Mouse (Mus musculus) adipocyte (in vitro differentiated cells): ENCODE results near the gene Crhbp.
A peak's percentile ranks its signal among the peaks of the same experiment; 100 is the strongest.

ENCODE experiments used
- DNase-seq: peaks from one replicate; pipeline ENCODE4 v3.0.0-alpha.2; 2016; ENCODE audit warnings: low spot score

Gene Crhbp

DNA sequence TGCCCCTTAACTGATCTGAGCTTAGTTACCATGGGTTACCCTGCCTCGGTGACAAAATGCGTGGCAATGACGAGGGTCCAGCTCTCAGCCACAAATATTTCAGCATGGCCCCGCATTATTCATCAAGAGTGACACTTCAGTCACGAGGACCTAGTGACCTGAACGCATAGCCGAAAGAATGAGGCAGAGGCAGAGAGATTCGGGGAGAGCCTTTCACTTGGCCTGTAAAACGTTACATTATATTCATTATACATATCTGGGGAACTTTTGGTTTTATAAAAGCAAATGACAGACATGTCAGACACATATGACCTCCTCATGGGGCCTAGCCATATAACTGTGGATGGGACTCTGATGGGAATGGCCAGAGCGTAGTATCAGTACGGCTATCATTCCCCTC is at the start of gene Crhbp:
Gene Crhbp, minus strand, starts transcription at position 101 of the 400 bp plus-strand sequence.
- DNase-seq: no peak

DNA sequence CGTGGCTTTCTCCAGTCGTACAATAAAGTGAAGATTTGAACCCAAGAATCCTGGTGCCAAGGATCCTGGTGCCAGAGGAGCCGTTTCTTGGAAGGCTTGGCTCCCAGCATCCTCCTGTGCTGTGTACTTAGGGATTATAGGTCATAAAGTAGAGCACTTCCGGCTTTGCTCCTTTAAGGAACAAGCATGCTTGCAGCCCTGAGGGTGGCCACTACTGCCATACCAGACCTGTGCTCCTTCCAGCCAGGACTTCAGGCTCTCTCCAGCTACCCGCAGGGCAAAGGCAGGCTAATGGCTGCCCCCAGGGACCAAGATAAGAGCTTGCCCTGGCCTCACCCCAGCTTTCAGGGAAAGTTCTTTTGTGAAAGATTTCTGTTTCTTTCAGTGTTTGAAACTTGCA is 48.6 kb upstream of the Crhbp start:
- DNase-seq: peak; percentile 33

DNA sequence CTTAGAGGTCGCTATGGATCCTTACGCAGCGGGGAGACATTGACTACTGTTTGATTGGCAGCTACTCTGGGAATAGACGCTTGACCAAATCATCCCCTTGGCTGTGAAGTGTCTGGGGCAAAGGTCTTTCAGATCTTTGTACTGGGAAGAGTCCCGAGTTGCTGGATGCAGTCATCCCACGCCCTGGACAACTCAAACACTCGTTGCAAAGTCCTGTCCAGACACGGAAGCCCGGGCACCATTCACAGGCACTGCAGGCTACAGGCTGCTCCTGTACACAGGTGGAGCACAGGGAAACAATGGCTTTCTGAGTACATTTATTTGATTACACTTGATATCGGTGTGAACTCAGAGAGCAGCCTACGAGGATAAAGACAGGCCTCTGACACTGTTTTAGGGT is 46.6 kb upstream of the Crhbp start:
- no peak for DNase-seq

DNA sequence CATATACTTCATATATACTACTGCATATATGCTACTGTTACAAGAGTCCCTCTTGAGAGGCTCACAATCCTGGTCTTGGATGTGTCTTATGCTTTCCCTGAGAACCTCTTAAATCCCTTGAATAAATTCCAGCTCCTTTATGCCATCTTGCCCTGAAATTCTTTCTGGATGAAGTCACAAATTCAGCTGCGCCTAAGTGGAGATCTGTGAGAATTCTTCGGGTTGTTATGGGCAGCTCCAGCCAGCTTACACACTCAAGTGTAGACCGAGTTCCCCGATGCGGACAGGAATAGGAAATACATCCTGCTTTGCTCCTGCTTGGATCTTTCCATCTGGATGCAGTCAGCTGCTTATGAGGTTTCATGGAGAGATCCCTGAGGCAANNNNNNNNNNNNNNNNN is 39.9 kb upstream of the Crhbp start:
- DNase-seq: no peak

DNA sequence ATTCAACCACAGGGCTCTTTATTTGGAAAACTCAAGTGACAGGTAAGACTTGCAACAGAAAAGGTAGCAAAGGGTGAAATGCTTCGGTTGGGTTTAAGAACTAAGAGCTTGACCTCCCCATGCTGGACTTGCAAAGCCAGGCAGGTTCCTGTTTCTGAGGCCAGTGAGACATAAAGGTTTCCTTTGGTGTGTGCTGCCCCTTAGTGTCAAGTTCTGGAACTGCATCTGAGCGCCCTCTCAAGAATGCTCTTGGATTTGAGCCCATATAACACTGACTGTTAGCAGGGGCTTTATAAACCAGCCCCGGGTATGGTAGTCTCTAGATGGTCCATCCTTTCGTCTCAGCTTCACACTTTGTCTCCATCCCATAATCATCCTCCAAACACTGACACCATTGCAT is 36.7 kb upstream of the Crhbp start:
- DNase-seq: peak; percentile 77

DNA sequence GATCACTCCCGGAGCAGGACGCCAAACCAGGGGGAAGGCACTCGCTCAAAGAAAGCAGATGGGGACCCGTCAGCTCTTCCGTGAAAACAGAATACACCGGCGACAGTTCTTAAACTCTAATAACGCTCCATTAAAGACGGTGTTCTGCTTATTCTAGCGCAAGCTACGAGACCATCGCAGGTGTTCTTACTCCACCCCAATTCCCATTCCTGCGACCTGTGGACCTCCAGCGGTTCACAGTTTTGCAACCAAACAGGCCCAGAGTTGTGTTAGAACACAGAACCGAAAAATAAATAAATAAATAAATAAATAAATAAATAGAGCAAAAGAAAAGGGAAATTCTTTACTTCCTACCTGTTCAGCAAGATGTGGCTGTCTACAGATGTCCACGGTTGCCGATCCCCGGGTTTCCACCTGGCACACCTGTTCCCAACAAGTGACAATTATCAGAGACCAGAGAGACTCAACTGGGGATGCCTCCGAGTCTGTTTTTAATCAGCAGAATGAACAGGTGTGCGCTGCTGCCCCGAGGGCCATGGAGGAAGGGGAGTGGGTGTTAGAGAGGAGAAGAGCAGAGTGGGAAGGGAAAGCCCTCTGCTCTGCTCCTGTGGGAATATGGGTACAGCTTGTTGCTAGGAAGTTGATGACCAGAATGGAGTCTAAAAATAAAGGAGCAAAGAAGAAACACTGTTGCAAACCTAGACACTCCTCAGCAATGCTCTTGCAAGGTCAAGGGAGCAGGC is 34.1 kb upstream of the Crhbp start, which contains the start of gene S100z:
Gene S100z, minus strand, starts transcription at position 51 of the 743 bp plus-strand sequence.
- DNase-seq: no peak

DNA sequence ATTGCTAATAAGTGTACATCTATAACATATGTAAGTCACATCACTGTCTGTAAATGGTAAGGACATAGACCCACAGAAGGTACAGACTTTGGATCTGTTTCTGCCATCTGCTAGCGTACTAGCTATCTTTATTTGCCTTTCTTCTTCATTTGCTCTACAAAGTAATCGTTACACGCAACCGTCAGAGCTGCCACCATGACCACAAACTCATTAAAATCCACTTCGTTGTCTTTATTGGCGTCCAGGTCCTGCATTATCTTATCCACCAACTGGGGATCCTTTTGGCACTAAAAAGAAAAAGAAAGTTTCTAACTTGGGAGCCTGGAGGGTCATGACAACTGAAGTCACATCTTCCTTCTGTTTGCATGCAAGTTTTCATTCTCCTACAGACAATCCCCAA is 32.4 kb upstream of the Crhbp start:
- no peak for DNase-seq

DNA sequence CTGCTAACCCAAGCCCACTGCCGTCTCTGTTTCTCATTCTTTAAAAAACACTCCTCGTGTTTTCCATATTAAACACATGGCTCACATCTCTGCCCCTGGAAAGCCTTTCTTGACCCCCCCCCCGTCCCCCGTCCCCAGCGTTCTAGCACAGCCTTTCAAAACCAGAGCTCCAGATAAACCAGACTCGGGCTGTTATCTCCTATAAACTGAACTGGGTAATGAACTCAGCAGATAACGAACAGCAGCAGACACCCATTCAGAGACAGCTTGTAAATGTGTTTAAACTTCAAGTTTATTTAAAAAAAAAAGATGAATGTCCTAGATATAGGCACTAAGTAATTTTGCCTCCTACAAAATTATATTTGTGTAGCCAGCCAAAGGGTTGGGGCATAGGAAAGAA is 30.4 kb upstream of the Crhbp start:
- no peak for DNase-seq

DNA sequence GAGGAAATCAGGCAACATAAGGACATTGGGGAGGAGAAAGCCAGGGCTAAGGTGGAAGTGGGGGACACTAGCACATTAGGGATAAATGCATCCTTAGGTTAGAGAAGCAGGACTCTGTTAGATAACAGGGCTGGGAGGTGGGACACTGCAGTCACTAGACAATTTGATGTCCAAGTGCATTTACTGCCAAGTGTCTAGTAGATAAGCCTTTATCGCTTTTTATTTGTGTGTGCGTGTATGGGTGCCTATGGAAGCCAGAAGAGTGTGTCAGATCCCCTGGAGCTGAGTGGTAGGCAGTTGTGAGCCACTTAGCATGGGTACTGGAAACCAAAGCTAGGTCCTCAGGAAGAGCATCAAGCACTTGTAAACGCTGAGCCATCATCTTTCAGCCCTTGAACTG is 29.6 kb upstream of the Crhbp start:
- no peak for DNase-seq

DNA sequence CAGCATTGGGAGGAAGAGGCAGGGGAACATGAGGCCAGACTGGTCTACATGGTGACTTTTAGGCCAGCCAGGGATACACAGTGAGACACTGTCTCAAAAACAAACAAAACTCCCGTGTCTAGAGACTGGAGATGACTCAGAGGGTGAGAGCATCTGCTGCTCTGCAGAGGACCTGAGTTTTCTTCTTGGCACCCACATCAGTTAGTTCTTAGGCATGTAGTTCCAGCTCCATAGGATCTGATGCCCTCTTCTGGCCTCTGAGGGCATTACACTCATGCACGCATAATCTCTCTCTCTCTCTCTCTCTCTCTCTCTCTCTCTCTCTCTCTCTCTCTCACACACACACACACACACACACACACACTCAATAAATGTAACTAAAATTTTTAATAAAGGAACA is 26.2 kb upstream of the Crhbp start:
- no peak for DNase-seq

DNA sequence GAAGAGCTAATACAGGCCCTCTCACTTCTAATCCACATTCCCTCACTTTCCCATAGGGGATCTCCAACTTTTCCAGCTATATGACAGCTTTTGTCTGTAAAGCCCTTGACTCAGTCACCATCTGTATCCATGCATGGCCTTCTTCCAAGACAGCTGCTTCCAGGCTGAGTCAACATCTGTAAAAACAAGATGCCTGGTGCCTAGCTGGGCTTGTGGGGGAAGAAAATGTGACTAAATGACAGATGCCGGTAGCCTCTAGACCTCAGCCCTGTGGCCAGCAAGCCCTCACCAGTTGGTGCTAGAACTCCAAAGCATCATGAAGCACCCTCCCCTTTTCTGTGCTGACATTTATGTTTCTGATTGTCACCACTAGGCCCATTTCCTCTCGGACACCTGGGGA is 6.8 kb upstream of the Crhbp start:
- DNase-seq: peak; percentile 21

DNA sequence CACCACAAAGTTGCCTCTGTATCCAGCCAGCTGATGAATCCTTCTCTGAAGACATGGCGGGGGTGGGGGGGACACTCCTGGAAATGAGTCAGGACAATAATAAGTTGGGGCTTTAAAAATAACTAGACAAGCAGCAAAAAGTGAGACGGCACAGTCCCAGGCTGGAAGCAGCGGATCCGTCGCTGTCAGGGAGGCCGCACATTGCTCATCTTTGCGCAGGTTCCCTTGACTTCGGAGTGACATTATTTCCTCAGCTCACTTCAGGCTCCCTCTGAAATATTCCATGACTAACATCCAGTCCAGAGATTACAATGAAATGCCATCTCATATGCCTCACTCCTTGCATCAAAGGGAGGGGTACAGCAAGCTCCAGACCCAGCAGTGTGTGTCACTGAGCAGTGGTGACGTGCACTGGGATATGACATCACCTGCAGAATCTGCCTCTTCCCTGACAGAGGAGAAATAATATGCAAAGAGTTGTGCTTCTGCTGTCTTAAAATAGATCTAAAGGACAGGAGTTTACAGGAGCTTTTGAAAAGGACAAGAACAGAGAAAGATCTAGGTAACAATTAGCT is 6.0 kb upstream of the Crhbp start:
- no peak for DNase-seq

DNA sequence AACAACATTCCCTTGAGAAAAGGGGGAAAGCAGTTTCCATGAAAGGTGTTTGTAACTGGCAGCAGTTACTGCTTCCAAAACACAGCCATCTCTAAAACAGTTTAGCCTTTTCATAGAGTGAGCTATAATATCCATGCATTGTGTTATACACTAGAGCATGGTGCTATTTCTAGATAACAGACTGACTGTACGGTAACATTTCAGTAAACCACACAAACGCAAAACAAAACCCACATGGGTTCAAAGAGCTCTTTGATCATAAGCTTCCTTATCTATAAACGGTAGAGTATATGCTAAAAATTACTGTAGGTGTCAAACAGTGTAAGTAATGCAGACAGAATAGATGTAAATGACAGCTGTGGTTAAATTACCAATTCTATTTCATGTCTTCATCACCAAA is 5.0 kb upstream of the Crhbp start:
- no peak for DNase-seq

DNA sequence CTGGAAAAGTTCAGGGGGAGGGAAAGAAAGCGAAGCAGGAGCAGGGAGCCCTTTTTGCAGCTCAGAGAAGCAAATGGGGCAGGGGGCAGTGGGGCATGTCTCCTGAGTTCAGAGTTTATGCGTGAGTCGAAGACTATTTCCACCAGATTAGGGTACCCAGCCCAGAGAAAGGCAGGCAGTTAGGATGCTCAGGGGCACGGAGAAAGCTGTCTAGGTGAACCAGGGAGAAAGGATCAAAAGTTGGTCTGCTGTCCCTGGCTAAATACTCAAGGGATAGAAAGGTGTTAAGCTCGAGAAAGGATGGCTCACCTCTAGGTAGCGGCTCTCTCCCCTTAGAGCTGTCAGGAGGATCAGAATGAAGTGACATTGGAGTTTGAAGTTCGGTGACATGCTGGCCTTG is 433 bp downstream of the Crhbp start:
- DNase-seq: no peak

DNA sequence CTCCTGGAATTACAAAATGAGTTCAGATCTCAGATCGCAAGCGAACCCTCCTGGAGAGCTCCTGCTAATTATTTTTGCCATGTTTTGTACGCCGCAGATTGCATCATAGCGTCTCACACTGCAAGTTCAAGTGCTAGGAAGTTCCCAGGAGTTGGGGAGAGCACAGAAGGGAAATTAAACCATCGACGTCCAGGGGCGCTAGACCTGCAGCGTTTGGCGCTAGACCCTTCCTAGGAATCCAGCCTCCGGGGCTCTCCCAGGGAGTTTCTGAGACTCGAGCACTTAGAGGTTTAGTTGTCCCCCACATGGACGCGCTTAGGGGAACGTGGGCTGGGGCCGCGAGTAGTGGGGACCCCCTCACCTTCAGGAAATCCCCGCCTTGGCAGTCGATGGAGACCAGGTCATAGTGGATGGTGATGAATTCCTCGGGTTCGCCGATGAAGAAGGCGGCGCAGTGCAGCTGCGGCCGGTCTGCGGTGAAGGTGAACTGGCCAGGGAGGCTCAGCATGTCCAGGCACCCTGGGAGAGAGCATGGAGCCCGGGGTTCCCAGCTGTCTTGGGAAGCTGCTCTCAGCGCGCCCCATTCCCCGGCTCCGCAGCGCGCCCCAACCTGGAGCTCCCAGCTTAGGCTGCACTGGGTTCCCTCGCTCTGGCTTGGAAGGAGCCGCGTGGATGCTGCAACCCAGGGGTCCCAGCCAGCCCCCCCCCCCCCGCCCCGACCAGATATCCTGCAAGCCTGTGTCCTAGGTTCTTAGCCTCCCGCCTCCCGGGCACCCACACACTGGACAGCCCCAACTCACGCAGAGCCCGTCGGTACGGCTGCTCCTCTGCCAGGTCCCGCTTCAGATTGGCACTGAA is 1.1 kb downstream of the Crhbp start:
- no peak for DNase-seq

DNA sequence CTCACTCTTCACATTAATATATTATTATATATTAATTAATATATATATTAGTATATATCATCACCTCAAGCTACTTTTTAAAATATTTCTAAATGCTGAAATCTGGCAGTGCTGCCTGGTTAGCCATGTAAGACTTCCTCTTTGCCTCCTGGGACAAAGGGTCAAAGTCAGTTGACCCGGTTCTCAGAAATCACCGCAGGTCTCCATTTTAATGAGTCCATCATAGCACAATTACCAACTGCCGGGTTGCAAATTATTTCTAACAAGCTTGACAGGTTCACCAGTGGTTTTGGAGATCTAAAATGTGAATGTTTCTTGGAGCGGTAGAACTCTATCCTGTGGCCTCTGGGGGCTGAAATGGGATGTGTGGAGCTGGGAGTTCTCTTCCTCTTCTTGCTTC is 1.8 kb downstream of the Crhbp start:
- no peak for DNase-seq

DNA sequence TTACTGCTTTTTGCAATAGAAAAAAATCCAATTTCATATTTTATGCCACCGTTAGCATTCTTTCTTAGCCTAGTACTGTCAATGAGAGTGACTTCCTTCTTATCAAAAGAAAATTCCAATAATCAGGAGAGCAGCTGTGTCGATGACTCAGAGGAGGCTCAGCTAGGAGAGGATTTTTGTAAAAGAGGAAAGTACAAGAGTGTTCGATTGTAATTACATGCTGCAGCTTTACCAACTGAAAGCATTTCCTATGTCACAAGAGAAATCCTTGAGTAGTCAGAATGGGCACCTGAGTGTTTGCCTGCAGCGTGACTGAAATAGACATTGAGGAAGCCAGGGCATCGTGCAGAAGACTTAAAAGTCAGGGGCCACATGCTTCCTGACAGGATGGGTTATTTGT is 5.2 kb downstream of the Crhbp start:
- no peak for DNase-seq

DNA sequence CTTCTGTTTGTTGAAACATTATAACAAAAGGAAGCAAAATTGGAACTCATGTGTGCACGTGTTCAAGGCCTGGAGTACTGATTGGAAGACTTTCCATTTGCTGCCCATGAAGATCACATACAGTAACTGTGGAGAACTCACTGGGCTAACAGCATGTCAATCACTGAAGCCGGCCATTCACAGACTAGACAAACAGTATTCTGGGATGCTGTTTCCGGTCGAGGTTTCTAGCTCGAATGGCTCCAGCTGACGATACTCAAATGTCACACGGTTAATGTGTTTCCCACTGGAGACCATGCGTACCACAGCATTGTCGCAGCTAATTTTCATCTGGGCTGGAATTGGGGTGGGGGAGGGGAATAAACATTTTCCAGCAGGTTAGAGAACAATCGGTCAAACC is 13.0 kb downstream of the Crhbp start:
- DNase-seq: no peak

DNA sequence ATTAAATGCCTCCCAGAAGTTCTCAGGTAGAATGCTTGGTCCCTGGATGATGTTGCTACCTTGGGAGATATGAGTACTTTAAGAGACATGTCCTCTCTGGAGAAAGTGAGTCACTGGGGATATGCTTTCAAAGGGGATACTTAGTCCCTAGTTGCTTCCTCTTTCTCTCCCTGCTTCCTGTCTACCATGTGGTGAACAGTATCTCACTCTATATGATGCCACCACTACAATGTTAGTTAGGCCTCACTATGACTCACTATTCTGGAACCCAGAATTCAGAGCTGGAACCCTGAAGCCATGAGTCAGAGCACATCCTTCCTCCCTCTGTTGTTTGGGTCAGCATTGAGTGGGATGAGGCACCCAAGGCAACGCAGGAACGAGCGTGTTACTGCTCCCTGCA is 17.2 kb downstream of the Crhbp start:
- DNase-seq: no peak

DNA sequence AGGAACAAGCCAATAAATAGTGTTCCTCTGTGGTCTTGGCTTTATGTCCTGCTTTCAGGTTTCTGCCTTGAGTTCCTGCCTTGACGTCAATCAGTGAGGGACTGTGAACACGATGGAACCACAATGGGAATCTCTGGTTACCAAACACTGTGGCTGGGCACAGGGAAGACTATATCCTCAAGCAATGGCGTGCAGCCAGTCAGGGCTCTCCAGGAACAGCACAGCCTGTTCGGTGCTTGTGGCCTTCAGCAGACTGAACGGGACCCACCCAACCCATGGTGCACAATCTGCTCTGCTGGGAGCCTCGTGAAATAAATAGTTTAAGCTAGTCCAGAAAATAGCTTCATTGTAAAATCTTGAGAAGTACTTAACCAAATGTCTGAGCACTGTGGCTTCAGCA is 18.3 kb downstream of the Crhbp start:
- no peak for DNase-seq

DNA sequence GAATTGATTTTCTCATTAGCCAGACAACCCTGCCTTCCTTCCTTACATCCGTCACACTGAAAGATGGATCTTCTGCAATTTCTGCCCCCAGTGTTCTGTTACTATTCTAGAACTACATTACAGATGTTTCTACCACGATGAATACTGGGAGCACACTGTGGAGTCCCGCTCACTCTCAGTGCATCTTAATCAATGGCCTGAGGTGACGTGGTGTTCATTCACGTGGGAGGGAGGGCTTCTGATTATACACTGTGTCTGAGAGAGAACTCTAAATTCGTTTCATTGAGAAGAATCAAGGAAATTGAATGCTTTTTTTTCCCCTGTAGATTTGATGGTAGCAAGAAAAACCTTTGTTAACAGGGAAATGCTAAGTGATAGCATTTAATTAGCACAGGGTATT is 19.2 kb downstream of the Crhbp start:
- DNase-seq: no peak

DNA sequence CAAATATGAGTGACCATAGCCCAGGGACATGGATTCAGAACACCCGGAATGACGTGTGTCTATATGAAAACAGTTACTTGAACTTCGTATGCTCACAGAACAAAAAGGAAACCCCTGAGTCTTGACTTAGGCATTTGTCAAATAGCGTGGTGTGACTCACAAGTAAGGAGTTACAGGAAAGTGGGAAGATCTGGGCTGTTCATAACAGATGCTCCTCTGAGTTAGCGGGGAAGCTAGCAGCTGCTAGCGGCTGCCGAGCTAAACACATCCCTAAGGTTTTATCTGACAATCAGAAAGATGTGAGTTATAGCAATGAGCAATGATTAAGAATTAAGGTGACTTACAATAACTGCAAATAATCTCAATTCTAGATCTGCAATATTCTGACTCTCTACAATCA is 19.8 kb downstream of the Crhbp start:
- no peak for DNase-seq

DNA sequence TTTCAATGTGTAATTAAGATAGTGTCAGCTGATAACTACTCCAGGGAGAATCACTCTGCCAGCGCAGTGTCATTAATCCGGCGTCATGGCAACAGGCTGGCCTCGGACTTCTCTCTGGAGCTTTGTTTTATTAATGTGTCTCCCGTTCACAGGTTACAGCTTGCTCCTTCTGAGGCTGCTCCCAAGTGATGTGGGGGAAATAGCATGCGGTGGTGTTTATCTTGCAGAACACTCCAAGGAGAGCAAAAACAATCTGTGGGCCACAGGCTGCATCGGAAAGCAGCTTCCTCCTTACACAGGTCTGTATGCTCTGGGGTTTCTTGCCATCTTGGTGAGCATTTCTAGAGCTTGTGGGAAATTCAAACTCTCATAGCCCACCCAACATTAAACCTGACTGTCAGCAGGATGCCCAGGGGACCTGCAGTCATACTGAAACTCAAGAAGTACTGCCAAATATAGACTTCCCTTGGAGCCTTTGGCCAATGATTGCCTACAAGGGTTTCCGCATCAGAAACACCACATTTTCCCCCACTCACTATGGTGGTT is 25.4 kb downstream of the Crhbp start:
- DNase-seq: no peak
